Mouse (Mus musculus): ENCODE measurements around the gene Cryba1. TPM values are rescaled to one million over a fixed set of nuclear protein-coding genes. Genes with fewer than 3 reads are reported as not detected.
A peak's percentile ranks its signal among the peaks of the same experiment; 100 is the strongest.

Gene Cryba1
- not detected in 2 replicates for polyA plus RNA-seq (2015; fragmentation: Nextera tagmentation; extraction: Ambion mirVana)

- Histone ChIP-seq H3K9ac (ENCODE audit: low read length) (no peak within 1 kb of the TSS), H3K36me3 (ENCODE audit: control insufficient read depth, insufficient read depth) (no peaks in the 10 kb centered on the region), H3K4me1 (ENCODE audit: control insufficient read depth, insufficient read depth, low read length) (no peaks in the 10 kb centered on the region), H3K4me3 (ENCODE audit: low read length) (no peak within 1 kb of the TSS), H3K27ac (ENCODE audit: low read length) (no peak within 1 kb of the TSS), H3K27me3 (ENCODE audit: control insufficient read depth, insufficient read depth, low read length) (no peaks in the 10 kb centered on the region), H3K9me3 (replicated peaks; ENCODE audit: control insufficient read depth, low read length) (no peaks in the 10 kb centered on the region), H3K4me2 (ENCODE audit: low read depth, low read length) (no peak within 1 kb of the TSS)
- WGBS = 56% methylated on average over 7 of the region's 7 CpGs
- ATAC-seq (replicated peaks; ENCODE audit: extremely low read depth, insufficient read depth, low FRiP score) = no peak
Measured at GRCm38 (mm10) chr11:77725183-77725582, at the start of gene Cryba1. Cryba1 (minus strand) TSS chr11:77725283.

GRCm38 (mm10) chr11:77771879-77772713 is 47.0 kb upstream of the Cryba1 start:
- WGBS = 42% methylated on average over 8 of the region's 8 CpGs
- peak overlapping the region; percentile 15; the same call in 1 of the 2 replicates for H3K4me2 ChIP-seq (ENCODE audit: low read depth, low read length)

GRCm38 (mm10) chr11:77770346-77770745 is 45.3 kb upstream of the Cryba1 start:
- Histone ChIP-seq H3K9me3 (replicated peaks; ENCODE audit: control insufficient read depth, low read length) (no peaks in the 10 kb centered on the region), H3K4me2 (ENCODE audit: low read depth, low read length) (no peak overlapping the region), H3K4me3 (ENCODE audit: low read length) (no peak overlapping the region), H3K4me1 (ENCODE audit: control insufficient read depth, insufficient read depth, low read length) (peaks cover 29% of the 10 kb centered on the region), H3K27ac (ENCODE audit: low read length) (no peak overlapping the region), H3K9ac (ENCODE audit: low read length) (no peak overlapping the region), H3K27me3 (ENCODE audit: control insufficient read depth, insufficient read depth, low read length) (no peaks in the 10 kb centered on the region), H3K36me3 (ENCODE audit: control insufficient read depth, insufficient read depth) (no peaks in the 10 kb centered on the region)
- 65% methylated on average over 8 of the region's 8 CpGs for WGBS
- ATAC-seq (replicated peaks; ENCODE audit: extremely low read depth, insufficient read depth, low FRiP score) = no peak

More at GRCm38 (mm10) chr11:77771879-77772713, 47.0 kb upstream of the Cryba1 start:
- Histone ChIP-seq H3K36me3 (ENCODE audit: control insufficient read depth, insufficient read depth) (peaks cover under 1% of the 10 kb centered on the region), H3K9ac (ENCODE audit: low read length) (peak overlapping the region; percentile 57), H3K27me3 (ENCODE audit: control insufficient read depth, insufficient read depth, low read length) (no peaks in the 10 kb centered on the region), H3K4me3 (ENCODE audit: low read length) (no peak overlapping the region), H3K27ac (ENCODE audit: low read length) (peak overlapping the region; percentile 55), H3K4me1 (ENCODE audit: control insufficient read depth, insufficient read depth, low read length) (peaks cover 13% of the 10 kb centered on the region), H3K9me3 (replicated peaks; ENCODE audit: control insufficient read depth, low read length) (no peaks in the 10 kb centered on the region)
- no peak for ATAC-seq (replicated peaks; ENCODE audit: extremely low read depth, insufficient read depth, low FRiP score)

- Histone ChIP-seq H3K36me3 (ENCODE audit: control insufficient read depth, insufficient read depth) (no peaks in the 10 kb centered on the region), H3K4me3 (ENCODE audit: low read length) (no peak overlapping the region), H3K4me1 (ENCODE audit: control insufficient read depth, insufficient read depth, low read length) (peaks cover 37% of the 10 kb centered on the region), H3K9me3 (replicated peaks; ENCODE audit: control insufficient read depth, low read length) (no peaks in the 10 kb centered on the region), H3K9ac (ENCODE audit: low read length) (no peak overlapping the region), H3K4me2 (ENCODE audit: low read depth, low read length) (no peak overlapping the region), H3K27ac (ENCODE audit: low read length) (no peak overlapping the region), H3K27me3 (ENCODE audit: control insufficient read depth, insufficient read depth, low read length) (no peaks in the 10 kb centered on the region)
- 86% methylated on average over 4 of the region's 4 CpGs for WGBS
- ATAC-seq (replicated peaks; ENCODE audit: extremely low read depth, insufficient read depth, low FRiP score) = no peak
Measured at GRCm38 (mm10) chr11:77769496-77769895, 44.4 kb upstream of the Cryba1 start.

GRCm38 (mm10) chr11:77766351-77767001 is 41.4 kb upstream of the Cryba1 start:
- peak overlapping the region; percentile 60 for H3K4me3 ChIP-seq (ENCODE audit: low read length)
- peaks cover 39% of the 10 kb centered on the region for H3K4me1 ChIP-seq (ENCODE audit: control insufficient read depth, insufficient read depth, low read length)
- peak overlapping the region; percentile 86 for H3K9ac ChIP-seq (ENCODE audit: low read length)
- no peaks in the 10 kb centered on the region for H3K36me3 ChIP-seq (ENCODE audit: control insufficient read depth, insufficient read depth)
- peak overlapping the region; percentile 95 for H3K4me2 ChIP-seq (ENCODE audit: low read depth, low read length)
- H3K27ac ChIP-seq (ENCODE audit: low read length) = peak overlapping the region; percentile 87
- H3K27me3 ChIP-seq (ENCODE audit: control insufficient read depth, insufficient read depth, low read length) = no peaks in the 10 kb centered on the region
- no peaks in the 10 kb centered on the region for H3K9me3 ChIP-seq (replicated peaks; ENCODE audit: control insufficient read depth, low read length)
- ATAC-seq (replicated peaks; ENCODE audit: extremely low read depth, insufficient read depth, low FRiP score) = peak; percentile 68
- 3% methylated on average over 35 of the region's 35 CpGs for WGBS

GRCm38 (mm10) chr11:77765459-77765777 is 40.3 kb upstream of the Cryba1 start:
- WGBS = 51% methylated on average over 4 of the region's 4 CpGs
- peak overlapping the region; percentile 95; the same call in 1 of the 2 replicates for H3K4me2 ChIP-seq (ENCODE audit: low read depth, low read length)
- H3K27me3 ChIP-seq (ENCODE audit: control insufficient read depth, insufficient read depth, low read length) = no peaks in the 10 kb centered on the region
- peak overlapping the region; percentile 60; the same call in 1 of the 2 replicates for H3K4me3 ChIP-seq (ENCODE audit: low read length)
- H3K27ac ChIP-seq (ENCODE audit: low read length) = peak overlapping the region; percentile 87
- no peaks in the 10 kb centered on the region for H3K9me3 ChIP-seq (replicated peaks; ENCODE audit: control insufficient read depth, low read length)
- no peak for ATAC-seq (replicated peaks; ENCODE audit: extremely low read depth, insufficient read depth, low FRiP score)
- no peaks in the 10 kb centered on the region for H3K36me3 ChIP-seq (ENCODE audit: control insufficient read depth, insufficient read depth)
- H3K9ac ChIP-seq (ENCODE audit: low read length) = peak overlapping the region; percentile 86; the same call in 1 of the 2 replicates
- H3K4me1 ChIP-seq (ENCODE audit: control insufficient read depth, insufficient read depth, low read length) = peaks cover 39% of the 10 kb centered on the region

GRCm38 (mm10) chr11:77764694-77765458 is 39.8 kb upstream of the Cryba1 start:
- Histone ChIP-seq H3K9ac (ENCODE audit: low read length) (peak overlapping the region; percentile 92), H3K27ac (ENCODE audit: low read length) (peak overlapping the region; percentile 87), H3K4me2 (ENCODE audit: low read depth, low read length) (peak overlapping the region; percentile 95), H3K27me3 (ENCODE audit: control insufficient read depth, insufficient read depth, low read length) (no peaks in the 10 kb centered on the region), H3K4me1 (ENCODE audit: control insufficient read depth, insufficient read depth, low read length) (peaks cover 39% of the 10 kb centered on the region), H3K9me3 (replicated peaks; ENCODE audit: control insufficient read depth, low read length) (no peaks in the 10 kb centered on the region), H3K36me3 (ENCODE audit: control insufficient read depth, insufficient read depth) (no peaks in the 10 kb centered on the region), H3K4me3 (ENCODE audit: low read length) (peak overlapping the region; percentile 83)
- ATAC-seq (replicated peaks; ENCODE audit: extremely low read depth, insufficient read depth, low FRiP score) = peak; percentile 14; the same call in 1 of the 2 replicates
- WGBS = 43% methylated on average over 9 of the region's 9 CpGs

GRCm38 (mm10) chr11:77763673-77764340 is 38.7 kb upstream of the Cryba1 start:
- Histone ChIP-seq H3K4me2 (ENCODE audit: low read depth, low read length) (peak overlapping the region; percentile 77), H3K36me3 (ENCODE audit: control insufficient read depth, insufficient read depth) (no peaks in the 10 kb centered on the region), H3K27ac (ENCODE audit: low read length) (peak overlapping the region; percentile 83), H3K9ac (ENCODE audit: low read length) (peak overlapping the region; percentile 92), H3K4me3 (ENCODE audit: low read length) (peak overlapping the region; percentile 83), H3K4me1 (ENCODE audit: control insufficient read depth, insufficient read depth, low read length) (peaks cover 37% of the 10 kb centered on the region), H3K9me3 (replicated peaks; ENCODE audit: control insufficient read depth, low read length) (no peaks in the 10 kb centered on the region), H3K27me3 (ENCODE audit: control insufficient read depth, insufficient read depth, low read length) (no peaks in the 10 kb centered on the region)
- ATAC-seq (replicated peaks; ENCODE audit: extremely low read depth, insufficient read depth, low FRiP score) = peak; percentile 5; the same call in 1 of the 2 replicates
- WGBS = 6% methylated on average over 26 of the region's 26 CpGs
